Mouse (Mus musculus) embryonic facial prominence, embryonic 14.5 days (tissue): Measurements from ENCODE around the gene Zfp958. TPM values are rescaled to one million over a fixed set of nuclear protein-coding genes. Genes with fewer than 3 reads are reported as not detected.

ENCODE experiments used
- ATAC-seq: fragments of 200-750 bp; cut with Nextera tagmentation; 2 replicates; pipeline ENCODE4 v1.8.0; 2017; ENCODE audit warnings: low read depth, moderate number of reproducible peaks, moderate TSS enrichment
- DNase-seq: peaks from one replicate; pipeline ENCODE4 v3.0.0-alpha.2; 2015; ENCODE audit warnings: low spot score
- H3K27ac ChIP-seq: fragments of 300-500 bp; sonication (generic); replicated peaks from 2 replicates; pipeline ENCODE4 v1.5.1; 2014; ENCODE audit warnings: low read depth, mild to moderate bottlenecking, low read length, moderate library complexity
- H3K27me3 ChIP-seq: fragments of 300-500 bp; sonication (generic); replicated peaks from 2 replicates; pipeline ENCODE4 v1.6.1; 2014; ENCODE audit warnings: low read length; ENCODE audit not compliant: control insufficient read depth, insufficient read depth
- H3K36me3 ChIP-seq: fragments of 300-500 bp; sonication (generic); 2 replicates; pipeline ENCODE4 v1.6.1; 2014; ENCODE audit warnings: low read length, mixed read lengths; ENCODE audit not compliant: control insufficient read depth, insufficient read depth
- H3K4me1 ChIP-seq: fragments of 300-500 bp; sonication (generic); 2 replicates; pipeline ENCODE4 v1.6.1; 2014; ENCODE audit warnings: antibody characterized with exemption, low read length; ENCODE audit not compliant: control insufficient read depth, insufficient read depth
- H3K4me2 ChIP-seq: fragments of 300-500 bp; sonication (generic); 2 replicates; pipeline ENCODE4 v1.6.1; 2014; ENCODE audit warnings: low read depth, mild to moderate bottlenecking, low read length, moderate library complexity, mixed read lengths
- H3K4me3 ChIP-seq: fragments of 300-500 bp; sonication (generic); 2 replicates; pipeline ENCODE4 v1.5.1; 2014; ENCODE audit warnings: low read depth, mild to moderate bottlenecking, low read length
- H3K9ac ChIP-seq: fragments of 300-500 bp; sonication (generic); 2 replicates; pipeline ENCODE4 v1.6.1; 2014; ENCODE audit warnings: low read depth, mild to moderate bottlenecking, low read length, moderate library complexity, mixed read lengths
- H3K9me3 ChIP-seq: fragments of 300-500 bp; sonication (generic); 2 replicates; pipeline ENCODE4 v1.6.1; 2016; ENCODE audit warnings: low read length; ENCODE audit not compliant: control insufficient read depth
- WGBS: fragments of 180-500 bp; shearing (Covaris S2); extraction: QIAGEN DNeasy Blood & Tissue Kit; methylation state at CpG from one replicate; pipeline ENCODE4 v1.1.7; 2014; 5-methylcytosine and 5-hydroxymethylcytosine counted together
- polyA plus RNA-seq: library from polyadenylated mRNA; unstranded; fragments of >200 nt; fragmentation: Nextera tagmentation; extraction: Ambion mirVana; gene quantifications from 2 replicates; pipeline ENCODE4 v1.2.1, GENCODE M21; 2014

Gene Zfp958
- polyA plus RNA-seq, 1 experiment from 2014 or later = 16.5 TPM

DNA sequence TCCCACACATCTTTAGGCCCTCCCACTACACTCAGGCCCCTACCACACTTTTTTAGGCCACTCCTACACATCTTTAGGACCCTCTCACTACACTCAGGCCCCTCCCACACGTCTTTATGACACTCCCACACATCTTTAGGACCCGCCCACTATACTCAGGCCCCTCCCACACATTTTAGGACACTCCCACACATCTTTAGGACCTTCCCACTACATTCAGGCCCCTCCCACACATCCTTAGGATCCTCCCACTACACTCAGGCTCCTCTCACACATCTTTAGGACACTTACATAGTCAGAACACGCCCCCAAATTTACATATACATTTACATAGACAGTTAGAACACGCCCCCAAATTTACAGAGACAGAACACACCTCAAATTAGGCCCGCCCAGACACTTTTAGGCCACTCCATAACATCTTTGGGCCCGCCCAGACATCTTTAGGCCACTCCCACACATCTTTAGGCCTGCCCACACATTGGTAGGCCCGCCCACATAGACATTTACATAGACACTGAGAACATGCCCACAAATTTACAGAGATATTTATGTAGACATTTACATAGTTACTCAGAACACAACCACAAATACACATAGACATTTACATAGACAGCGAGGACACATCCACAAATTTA lies 66.1 kb downstream of the Zfp958 start:
- peak; percentile 14 for DNase-seq
- peak overlapping the region; percentile 81; the same call in 1 of the 2 replicates for H3K9ac ChIP-seq
- peak overlapping the region; percentile 53 for H3K4me2 ChIP-seq
- H3K9me3 ChIP-seq = peaks cover 7% of the 10 kb centered on the region
- H3K27me3 ChIP-seq = no peaks in the 10 kb centered on the region
- H3K4me3 ChIP-seq = peak overlapping the region; percentile 69
- H3K27ac ChIP-seq = peak overlapping the region; percentile 99
- no peaks in the 10 kb centered on the region; the same call in 1 of the 2 replicates for H3K4me1 ChIP-seq
- WGBS = 82% methylated on average over 8 of the region's 8 CpGs
- no peak for ATAC-seq
- H3K36me3 ChIP-seq = no peaks in the 10 kb centered on the region

GRCm38 (mm10) chr8:4679796-4680195 lies 66.8 kb downstream of the Zfp958 start:
- Histone ChIP-seq H3K27me3 (no peaks in the 10 kb centered on the region), H3K9ac (no peak overlapping the region), H3K27ac (no peak overlapping the region), H3K4me2 (no peak overlapping the region), H3K4me1 (no peaks in the 10 kb centered on the region; the same call in 1 of the 2 replicates), H3K9me3 (peaks cover 7% of the 10 kb centered on the region), H3K4me3 (no peak overlapping the region), H3K36me3 (no peaks in the 10 kb centered on the region)
- DNase-seq (no peak), ATAC-seq (no peak)
- WGBS = 93% methylated on average over 3 of the region's 3 CpGs

Other genes with a start within 250 kb of the Zfp958 start
- 17.3 and 27.8 TPM in 2 replicates for gene Cers4, start 120.1 kb upstream of the Zfp958 start, polyA plus RNA-seq
- 46.6 and 58.2 TPM in 2 replicates for gene Shcbp1, start 166.4 kb downstream of the Zfp958 start, polyA plus RNA-seq